Mouse (Mus musculus) cerebellum, adult 2 months (tissue): ENCODE measurements at regions not wholly inside any gene's neighbourhood (a gene's known extent, or its start where the extent isn't known, plus 50 kb on each side); places are given as distances from the start of the nearest gene placed in this dataset.

Source experiments
- CTCF ChIP-seq: fragments of 200-500 bp; IDR thresholded peaks from 2 replicates; pipeline ENCODE4 v1.5.1; 2011; ENCODE audit warnings: low read depth, mild to moderate bottlenecking, control low read depth, low read length, moderate library complexity, borderline replicate concordance; ENCODE audit not compliant: insufficient read depth
- POLR2A ChIP-seq: fragments of 200-500 bp; IDR thresholded peaks from 2 replicates; pipeline ENCODE4 v1.6.1; 2011; ENCODE audit warnings: low read length, control low read depth, borderline replicate concordance; ENCODE audit not compliant: insufficient read depth

- TF ChIP-seq CTCF (no peak), POLR2A (no peak)
Measured at GRCm38 (mm10) chr2:8379590-8379989, 870.2 kb upstream of the Celf2 start.
